Mouse (Mus musculus): ENCODE measurements at regions not wholly inside any gene's neighbourhood (a gene's known extent, or its start where the extent isn't known, plus 50 kb on each side); places are given as distances from the start of the nearest gene placed in this dataset.

DNA sequence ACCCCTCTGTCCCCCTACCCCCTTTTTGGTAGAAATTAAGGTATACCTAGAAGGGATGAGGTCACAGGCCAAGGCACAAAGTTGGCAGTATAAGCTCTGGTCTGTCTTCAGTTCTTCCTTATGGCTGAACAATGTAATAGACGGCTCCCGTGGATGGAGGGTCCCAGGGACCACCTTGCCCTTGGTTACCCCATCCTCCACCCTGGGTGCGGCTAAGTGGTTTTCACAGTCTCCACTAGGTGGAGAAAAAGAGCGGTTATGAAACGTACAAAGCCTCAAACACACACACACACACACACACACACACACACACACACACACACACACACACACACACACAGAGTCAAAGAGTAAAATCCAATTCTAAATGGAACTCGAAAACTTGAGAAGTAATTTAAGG, 93.1 kb downstream of the Nog start:
- no peak for DNase-seq (ENCODE audit: low spot score)
- no peak overlapping the region for H3K27ac ChIP-seq (ENCODE audit: low read depth)
- ATAC-seq (replicated peaks; ENCODE audit: low FRiP score, low TSS enrichment, low read depth) = no peak
- H3K9ac ChIP-seq (ENCODE audit: low read length) = no peak overlapping the region
- H3K36me3 ChIP-seq (ENCODE audit: control insufficient read depth, insufficient read depth, low read length) = no peaks in the 10 kb centered on the region
- no peaks in the 10 kb centered on the region for H3K27me3 ChIP-seq (replicated peaks; ENCODE audit: control insufficient read depth, insufficient read depth, low read length)
- H3K4me1 ChIP-seq (replicated peaks; ENCODE audit: control insufficient read depth, insufficient read depth, low read length) = peaks cover 8% of the 10 kb centered on the region; the same call in 1 of the 2 replicates
- H3K4me2 ChIP-seq (ENCODE audit: low read length) = no peak overlapping the region
- 44% methylated on average over 6 of the region's 6 CpGs for WGBS
- H3K9me3 ChIP-seq (ENCODE audit: control insufficient read depth, low read length) = no peaks in the 10 kb centered on the region
- H3K4me3 ChIP-seq (ENCODE audit: low read depth, low read length) = no peak overlapping the region

DNA sequence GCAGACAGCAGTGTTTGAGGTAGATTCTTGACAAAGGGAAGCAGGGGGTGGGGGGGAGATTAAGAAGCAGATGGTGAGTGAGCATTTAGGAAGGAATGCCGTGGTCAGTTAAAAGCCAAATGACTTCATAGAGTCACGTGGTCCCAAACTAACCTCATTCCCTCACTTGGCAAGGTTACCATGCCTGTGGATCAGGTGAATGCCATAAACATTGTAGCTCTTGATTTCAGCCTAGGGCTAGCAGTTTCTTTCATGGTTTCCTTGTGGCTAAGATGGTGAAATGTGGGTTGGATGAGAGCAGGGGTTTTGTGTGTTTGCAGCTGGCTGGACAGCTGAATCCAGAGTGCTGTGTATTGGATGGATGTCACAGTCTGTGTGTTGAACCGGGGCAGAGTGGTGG, 95.3 kb downstream of the Nog start:
- Histone ChIP-seq H3K27ac (ENCODE audit: low read depth) (no peak overlapping the region), H3K4me2 (ENCODE audit: low read length) (no peak overlapping the region), H3K4me3 (ENCODE audit: low read depth, low read length) (no peak overlapping the region), H3K27me3 (replicated peaks; ENCODE audit: control insufficient read depth, insufficient read depth, low read length) (no peaks in the 10 kb centered on the region), H3K9ac (ENCODE audit: low read length) (no peak overlapping the region), H3K9me3 (ENCODE audit: control insufficient read depth, low read length) (no peaks in the 10 kb centered on the region), H3K4me1 (replicated peaks; ENCODE audit: control insufficient read depth, insufficient read depth, low read length) (peaks cover 8% of the 10 kb centered on the region; the same call in 1 of the 2 replicates), H3K36me3 (ENCODE audit: control insufficient read depth, insufficient read depth, low read length) (no peaks in the 10 kb centered on the region)
- no peak for ATAC-seq (replicated peaks; ENCODE audit: low FRiP score, low TSS enrichment, low read depth)
- 51% methylated on average over 3 of the region's 3 CpGs for WGBS
- no peak for DNase-seq (ENCODE audit: low spot score)

- no peak overlapping the region for H3K9ac ChIP-seq (ENCODE audit: low read length)
- no peaks in the 10 kb centered on the region for H3K27me3 ChIP-seq (replicated peaks; ENCODE audit: control insufficient read depth, insufficient read depth, low read length)
- no peak overlapping the region for H3K4me3 ChIP-seq (ENCODE audit: low read depth, low read length)
- H3K9me3 ChIP-seq (ENCODE audit: control insufficient read depth, low read length) = no peaks in the 10 kb centered on the region
- no peak overlapping the region for H3K4me2 ChIP-seq (ENCODE audit: low read length)
- H3K4me1 ChIP-seq (replicated peaks; ENCODE audit: control insufficient read depth, insufficient read depth, low read length) = peaks cover 7% of the 10 kb centered on the region; the same call in 1 of the 2 replicates
- no peak overlapping the region for H3K27ac ChIP-seq (ENCODE audit: low read depth)
- WGBS = 63% methylated on average over 7 of the region's 7 CpGs
- DNase-seq (ENCODE audit: low spot score) (no peak), ATAC-seq (replicated peaks; ENCODE audit: low FRiP score, low TSS enrichment, low read depth) (no peak)
- no peaks in the 10 kb centered on the region for H3K36me3 ChIP-seq (ENCODE audit: control insufficient read depth, insufficient read depth, low read length)
Observed at GRCm38 (mm10) chr11:89204948-89205545, 97.1 kb downstream of the Nog start.

- no peak for DNase-seq (ENCODE audit: low spot score)
Observed at GRCm38 (mm10) chr11:89200458-89200857, 101.7 kb downstream of the Nog start.

DNA sequence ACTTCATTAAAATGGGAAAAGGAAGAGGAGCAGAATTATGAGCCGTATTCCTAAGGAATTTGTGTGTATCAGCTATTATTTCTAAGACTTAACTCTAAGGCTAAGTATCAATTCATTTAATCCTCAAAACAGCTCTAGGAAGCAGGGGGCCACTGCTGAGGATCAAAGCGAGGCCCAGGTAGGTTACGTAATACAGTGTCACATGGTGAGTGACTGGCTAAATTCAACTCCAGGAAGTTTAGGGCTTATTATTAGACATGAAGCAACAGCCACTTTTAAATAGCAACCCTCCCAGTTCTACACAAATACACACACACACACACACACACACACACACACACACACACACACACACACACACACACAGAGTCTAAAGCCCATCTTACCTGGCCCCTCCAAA, 109.3 kb downstream of the Nog start:
- Histone ChIP-seq H3K4me3 (ENCODE audit: low read depth, low read length) (no peak overlapping the region), H3K4me1 (replicated peaks; ENCODE audit: control insufficient read depth, insufficient read depth, low read length) (no peaks in the 10 kb centered on the region; the same call in 1 of the 2 replicates), H3K4me2 (ENCODE audit: low read length) (no peak overlapping the region), H3K36me3 (ENCODE audit: control insufficient read depth, insufficient read depth, low read length) (no peaks in the 10 kb centered on the region), H3K9ac (ENCODE audit: low read length) (no peak overlapping the region), H3K9me3 (ENCODE audit: control insufficient read depth, low read length) (no peaks in the 10 kb centered on the region), H3K27me3 (replicated peaks; ENCODE audit: control insufficient read depth, insufficient read depth, low read length) (no peaks in the 10 kb centered on the region), H3K27ac (ENCODE audit: low read depth) (no peak overlapping the region)
- ATAC-seq (replicated peaks; ENCODE audit: low FRiP score, low TSS enrichment, low read depth) (no peak), DNase-seq (ENCODE audit: low spot score) (no peak)
- 76% methylated on average over 3 of the region's 3 CpGs for WGBS

More at GRCm38 (mm10) chr11:89200458-89200857, 101.7 kb downstream of the Nog start:
- Histone ChIP-seq H3K9ac (ENCODE audit: low read length) (no peak overlapping the region), H3K27me3 (replicated peaks; ENCODE audit: control insufficient read depth, insufficient read depth, low read length) (no peaks in the 10 kb centered on the region), H3K27ac (ENCODE audit: low read depth) (no peak overlapping the region), H3K4me3 (ENCODE audit: low read depth, low read length) (no peak overlapping the region), H3K36me3 (ENCODE audit: control insufficient read depth, insufficient read depth, low read length) (no peaks in the 10 kb centered on the region), H3K4me2 (ENCODE audit: low read length) (no peak overlapping the region), H3K9me3 (ENCODE audit: control insufficient read depth, low read length) (no peaks in the 10 kb centered on the region), H3K4me1 (replicated peaks; ENCODE audit: control insufficient read depth, insufficient read depth, low read length) (no peaks in the 10 kb centered on the region)
- no peak for ATAC-seq (replicated peaks; ENCODE audit: low FRiP score, low TSS enrichment, low read depth)
- 82% methylated on average over 3 of the region's 3 CpGs for WGBS

GRCm38 (mm10) chr11:89186911-89187621, 113.4 kb downstream of the Gm525 start:
- peaks cover 15% of the 10 kb centered on the region for H3K4me1 ChIP-seq (replicated peaks; ENCODE audit: control insufficient read depth, insufficient read depth, low read length)
- H3K9ac ChIP-seq (ENCODE audit: low read length) = peak overlapping the region; percentile 25

GRCm38 (mm10) chr11:89185862-89186261, 112.2 kb downstream of the Gm525 start:
- Histone ChIP-seq H3K4me3 (ENCODE audit: low read depth, low read length) (no peak overlapping the region), H3K36me3 (ENCODE audit: control insufficient read depth, insufficient read depth, low read length) (no peaks in the 10 kb centered on the region), H3K9me3 (ENCODE audit: control insufficient read depth, low read length) (no peaks in the 10 kb centered on the region), H3K27ac (ENCODE audit: low read depth) (no peak overlapping the region), H3K4me2 (ENCODE audit: low read length) (no peak overlapping the region), H3K27me3 (replicated peaks; ENCODE audit: control insufficient read depth, insufficient read depth, low read length) (no peaks in the 10 kb centered on the region), H3K9ac (ENCODE audit: low read length) (no peak overlapping the region), H3K4me1 (replicated peaks; ENCODE audit: control insufficient read depth, insufficient read depth, low read length) (peaks cover 15% of the 10 kb centered on the region)
- no peak for ATAC-seq (replicated peaks; ENCODE audit: low FRiP score, low TSS enrichment, low read depth)
- 42% methylated on average over 6 of the region's 6 CpGs for WGBS
- DNase-seq (ENCODE audit: low spot score) = no peak

More at GRCm38 (mm10) chr11:89186911-89187621, 113.4 kb downstream of the Gm525 start:
- 0 out of 2 replicates have a peak overlapping the region, but pooled peaks have one; percentile 10 for H3K4me3 ChIP-seq (ENCODE audit: low read depth, low read length)
- peak overlapping the region; percentile 72 for H3K27ac ChIP-seq (ENCODE audit: low read depth)
- peak; percentile 89 for ATAC-seq (replicated peaks; ENCODE audit: low FRiP score, low TSS enrichment, low read depth)
- 7% methylated on average over 26 of the region's 26 CpGs for WGBS
- no peaks in the 10 kb centered on the region for H3K36me3 ChIP-seq (ENCODE audit: control insufficient read depth, insufficient read depth, low read length)
- H3K9me3 ChIP-seq (ENCODE audit: control insufficient read depth, low read length) = no peaks in the 10 kb centered on the region
- no peaks in the 10 kb centered on the region for H3K27me3 ChIP-seq (replicated peaks; ENCODE audit: control insufficient read depth, insufficient read depth, low read length)
- DNase-seq (ENCODE audit: low spot score) = peak; percentile 81
- peak overlapping the region; percentile 42 for H3K4me2 ChIP-seq (ENCODE audit: low read length)

- WGBS = 80% methylated on average over 5 of the region's 5 CpGs
- no peaks in the 10 kb centered on the region for H3K36me3 ChIP-seq (ENCODE audit: control insufficient read depth, insufficient read depth, low read length)
- H3K27ac ChIP-seq (ENCODE audit: low read depth) = no peak overlapping the region
- H3K9ac ChIP-seq (ENCODE audit: low read length) = no peak overlapping the region
- H3K4me3 ChIP-seq (ENCODE audit: low read depth, low read length) = no peak overlapping the region
- ATAC-seq (replicated peaks; ENCODE audit: low FRiP score, low TSS enrichment, low read depth) (no peak), DNase-seq (ENCODE audit: low spot score) (no peak)
- no peak overlapping the region for H3K4me2 ChIP-seq (ENCODE audit: low read length)
- no peaks in the 10 kb centered on the region for H3K27me3 ChIP-seq (replicated peaks; ENCODE audit: control insufficient read depth, insufficient read depth, low read length)
- no peaks in the 10 kb centered on the region for H3K9me3 ChIP-seq (ENCODE audit: control insufficient read depth, low read length)
- peaks cover 3% of the 10 kb centered on the region; the same call in 1 of the 2 replicates for H3K4me1 ChIP-seq (replicated peaks; ENCODE audit: control insufficient read depth, insufficient read depth, low read length)
Observed at GRCm38 (mm10) chr11:89181471-89181870, 107.8 kb downstream of the Gm525 start.

All from intestine, embryonic 14.5 days (tissue).